Mouse (Mus musculus) G1E (cell line): Measurements from ENCODE around the gene Ncan. TPM values are rescaled to one million over a fixed set of nuclear protein-coding genes. Genes with fewer than 3 reads are reported as not detected.

Experiments used
- ATAC-seq: 2 replicates; pipeline ENCODE4 v1.8.0; 2016; ENCODE audit warnings: mild to moderate bottlenecking; ENCODE audit not compliant: insufficient number of reproducible peaks, poor library complexity, low FRiP score, severe bottlenecking; ENCODE audit errors: extremely low read depth
- DNase-seq: peaks from one replicate; pipeline ENCODE4 v3.0.0; 2012; ENCODE audit warnings: low spot score
- H3K27me3 ChIP-seq: 2 replicates; pipeline ENCODE4 v1.6.1; 2012; ENCODE audit warnings: mild to moderate bottlenecking, low read length, inconsistent platforms; ENCODE audit not compliant: insufficient read depth
- H3K36me3 ChIP-seq: replicated peaks from 2 replicates; pipeline ENCODE3; 2012; ENCODE audit warnings: mild to moderate bottlenecking, inconsistent platforms
- H3K4me1 ChIP-seq: 2 replicates; pipeline ENCODE4 v1.6.1; 2012; ENCODE audit warnings: low read depth, low read length, inconsistent platforms, mixed read lengths; ENCODE audit not compliant: insufficient read depth
- H3K4me3 ChIP-seq: 2 replicates; pipeline ENCODE4 v1.5.1; 2012; ENCODE audit warnings: low read depth, mild to moderate bottlenecking, inconsistent platforms, low read length, moderate library complexity, mixed read lengths
- H3K9me3 ChIP-seq: replicated peaks from 2 replicates; pipeline ENCODE4 v1.6.1; 2012; ENCODE audit warnings: inconsistent platforms
- CTCF ChIP-seq: IDR thresholded peaks from 2 replicates; pipeline ENCODE4 v1.5.1; 2012; ENCODE audit warnings: low read depth, low read length, inconsistent platforms, mixed read lengths
- GATA1 ChIP-seq: IDR thresholded peaks from 2 replicates; pipeline ENCODE4 v1.6.1; 2012; ENCODE audit warnings: borderline replicate concordance, low read length, inconsistent platforms, mixed read lengths
- GATA2 ChIP-seq: IDR thresholded peaks from 2 replicates; pipeline ENCODE4 v1.6.1; 2012; ENCODE audit warnings: low read depth, low read length, inconsistent platforms, borderline replicate concordance
- POLR2AphosphoS5 ChIP-seq: IDR thresholded peaks from 2 replicates; pipeline ENCODE4 v1.6.1; 2012; ENCODE audit warnings: low read depth, low read length, inconsistent platforms; ENCODE audit not compliant: insufficient replicate concordance
- TAL1 ChIP-seq: conservative IDR thresholded peaks from 2 replicates; pipeline ENCODE4 v1.6.1; 2012; ENCODE audit warnings: low read depth, low read length, inconsistent platforms, mixed read lengths
- polyA plus RNA-seq: library from polyadenylated mRNA; stranded (reverse); fragments of >175 nt; gene quantifications from 2 replicates; pipeline ENCODE4 v1.2.3, GENCODE M21; 2012
- total RNA-seq, 2 experiments: library from RNA; stranded (forward) in 1 of 2; stranded (reverse) in 1 of 2; fragments of 200-1000 nt in 1 of 2; fragments of >200 nt in 1 of 2; fragmentation: Nextera tagmentation in 1 of 2; gene quantifications; 2 replicates each; pipeline ENCODE4 v1.2.3; 2014 to 2017

Ncan gene
- total RNA-seq (2014; fragmentation: Nextera tagmentation) (not detected in 2 replicates), total RNA-seq (2017) (0.05 TPM in 1 of 2 replicates, not detected in the other), polyA plus RNA-seq (not detected in 2 replicates)

- peaks cover 2% of the 10 kb centered on the region; the same call in 1 of the 2 replicates for H3K4me1 ChIP-seq
- ATAC-seq, result no peak
- H3K4me3 ChIP-seq, result no peak within 1 kb of the TSS
- no peaks in the 10 kb centered on the region for H3K36me3 ChIP-seq
- no peaks in the 10 kb centered on the region for H3K9me3 ChIP-seq
- no peak for DNase-seq
- TF ChIP-seq CTCF (no peak), GATA1 (no peak), POLR2AphosphoS5 (no peak), GATA2 (no peak), TAL1 (no peak)
- H3K27me3 ChIP-seq, result peaks cover 46% of the 10 kb centered on the region
Measured at GRCm38 (mm10) chr8:70120667-70121066, at the start of gene Ncan. TSS of gene Ncan (minus strand) at chr8:70120873.

GRCm38 (mm10) chr8:70170116-70170515, 49.4 kb upstream of the Ncan start:
- ATAC-seq, result no peak
- Histone ChIP-seq H3K27me3 (peaks cover 13% of the 10 kb centered on the region; the same call in 1 of the 2 replicates), H3K4me3 (no peak overlapping the region), H3K36me3 (peaks cover 15% of the 10 kb centered on the region), H3K9me3 (no peaks in the 10 kb centered on the region), H3K4me1 (peaks cover 65% of the 10 kb centered on the region)
- no peak for DNase-seq
- TF ChIP-seq GATA1 (no peak), POLR2AphosphoS5 (no peak), TAL1 (no peak), CTCF (no peak), GATA2 (no peak)

- H3K9me3 ChIP-seq, result no peaks in the 10 kb centered on the region
- ATAC-seq, result no peak
- peaks cover 42% of the 10 kb centered on the region for H3K4me1 ChIP-seq
- H3K27me3 ChIP-seq, result peaks cover 34% of the 10 kb centered on the region
- H3K36me3 ChIP-seq, result no peaks in the 10 kb centered on the region
- DNase-seq, result peak; percentile 75
- peak overlapping the region; percentile 51; the same call in 1 of the 2 replicates for H3K4me3 ChIP-seq
- peak; percentile 60 for TF ChIP-seq CTCF
- no peak for TF ChIP-seq GATA2
Measured at GRCm38 (mm10) chr8:70166504-70167110, 45.9 kb upstream of the Ncan start.

- TF ChIP-seq GATA2 (no peak), CTCF (no peak), POLR2AphosphoS5 (no peak)
- H3K27me3 ChIP-seq, result peaks cover 48% of the 10 kb centered on the region
- ATAC-seq, result no peak
Measured at GRCm38 (mm10) chr8:70163316-70163715, 42.6 kb upstream of the Ncan start.

GRCm38 (mm10) chr8:70160015-70160414, 39.3 kb upstream of the Ncan start:
- TF ChIP-seq TAL1, result no peak
- no peak for TF ChIP-seq CTCF
- no peak for TF ChIP-seq GATA1
- TF ChIP-seq GATA2, result no peak
- no peak for TF ChIP-seq POLR2AphosphoS5
- H3K36me3 ChIP-seq, result peaks cover 2% of the 10 kb centered on the region
- H3K4me3 ChIP-seq, result no peak overlapping the region; the same call in 1 of the 2 replicates
- peaks cover 43% of the 10 kb centered on the region for H3K27me3 ChIP-seq
- ATAC-seq (no peak), DNase-seq (no peak)
- no peaks in the 10 kb centered on the region for H3K9me3 ChIP-seq
- H3K4me1 ChIP-seq, result peaks cover 34% of the 10 kb centered on the region

More at GRCm38 (mm10) chr8:70163316-70163715, 42.6 kb upstream of the Ncan start:
- DNase-seq, result no peak
- Histone ChIP-seq H3K9me3 (no peaks in the 10 kb centered on the region), H3K4me3 (no peak overlapping the region), H3K36me3 (no peaks in the 10 kb centered on the region), H3K4me1 (peaks cover 42% of the 10 kb centered on the region)

GRCm38 (mm10) chr8:70159211-70159610, 38.5 kb upstream of the Ncan start:
- no peak for ATAC-seq
- Histone ChIP-seq H3K27me3 (peaks cover 40% of the 10 kb centered on the region), H3K4me3 (no peak overlapping the region), H3K36me3 (peaks cover 2% of the 10 kb centered on the region), H3K9me3 (no peaks in the 10 kb centered on the region), H3K4me1 (peaks cover 34% of the 10 kb centered on the region)
- no peak for DNase-seq
- TF ChIP-seq GATA2, result no peak

- TF ChIP-seq GATA2, result no peak
- TF ChIP-seq POLR2AphosphoS5, result no peak
- no peak for TF ChIP-seq CTCF
- TF ChIP-seq GATA1, result no peak
- TF ChIP-seq TAL1, result no peak
- H3K36me3 ChIP-seq, result peaks cover 2% of the 10 kb centered on the region
- peak; percentile 40; the same call in 1 of the 2 replicates for ATAC-seq
- H3K9me3 ChIP-seq, result no peaks in the 10 kb centered on the region
- peak; percentile 72 for DNase-seq
- peaks cover 30% of the 10 kb centered on the region for H3K4me1 ChIP-seq
- peak overlapping the region; percentile 72 for H3K4me3 ChIP-seq
- H3K27me3 ChIP-seq, result peaks cover 35% of the 10 kb centered on the region
Measured at GRCm38 (mm10) chr8:70158069-70158853, 37.6 kb upstream of the Ncan start.
